Mouse (Mus musculus) kidney, postnatal 0 days (tissue): ENCODE data around the gene Riox1. TPM values are rescaled to one million over a fixed set of nuclear protein-coding genes. Genes with fewer than 3 reads are reported as not detected.
A peak's percentile ranks its signal among the peaks of the same experiment; 100 is the strongest.
"Not testable (repeated sequence)": the region's sequence is repeated elsewhere in the genome, so short reads cannot be mapped to it uniquely, and the experiment has no call there.

Experiments
- ATAC-seq: fragments of 200-750 bp; cut with Nextera tagmentation; replicated peaks from 2 replicates; pipeline ENCODE4 v1.8.0; 2017; ENCODE audit warnings: low read depth, moderate number of reproducible peaks, moderate TSS enrichment, moderate library complexity; ENCODE audit not compliant: low FRiP score
- DNase-seq: peaks from one replicate; pipeline ENCODE4 v3.0.0-alpha.2; 2016; ENCODE audit warnings: low spot score
- H3K27ac ChIP-seq: fragments of 300-500 bp; sonication (generic); 2 replicates; pipeline ENCODE4 v1.5.1; 2014; ENCODE audit warnings: mild to moderate bottlenecking
- H3K27me3 ChIP-seq: fragments of 300-500 bp; sonication (generic); 2 replicates; pipeline ENCODE4 v1.6.1; 2014; ENCODE audit warnings: low read length, mixed read lengths; ENCODE audit not compliant: insufficient read depth
- H3K36me3 ChIP-seq: fragments of 300-500 bp; sonication (generic); 2 replicates; pipeline ENCODE4 v1.6.1; 2014; ENCODE audit warnings: low read length, mixed read lengths; ENCODE audit not compliant: insufficient read depth
- H3K4me1 ChIP-seq: fragments of 300-500 bp; sonication (generic); replicated peaks from 2 replicates; pipeline ENCODE4 v1.6.1; 2014; ENCODE audit warnings: antibody characterized with exemption, low read length, mixed read lengths; ENCODE audit not compliant: insufficient read depth
- H3K4me2 ChIP-seq: fragments of 300-500 bp; sonication (generic); 2 replicates; pipeline ENCODE4 v1.6.1; 2014; ENCODE audit warnings: mild to moderate bottlenecking, low read length, moderate library complexity, mixed read lengths
- H3K4me3 ChIP-seq: fragments of 300-500 bp; sonication (generic); replicated peaks from 2 replicates; pipeline ENCODE4 v1.5.1; 2014; ENCODE audit warnings: low read depth, low read length
- H3K9ac ChIP-seq: fragments of 300-500 bp; sonication (generic); 2 replicates; pipeline ENCODE4 v1.6.1; 2014; ENCODE audit warnings: low read depth, low read length
- H3K9me3 ChIP-seq: fragments of 300-500 bp; sonication (generic); replicated peaks from 2 replicates; pipeline ENCODE4 v1.6.1; 2016; ENCODE audit warnings: low read length, inconsistent platforms, mixed read lengths
- CTCF ChIP-seq: IDR thresholded peaks from 2 replicates; pipeline ENCODE4 v1.5.1; 2016; ENCODE audit warnings: antibody characterized with exemption, low read depth, mild to moderate bottlenecking, moderate library complexity
- WGBS: fragments of 180-500 bp; shearing (Covaris S2); extraction: QIAGEN DNeasy Blood & Tissue Kit; methylation state at CpG from one replicate; pipeline ENCODE4 v1.1.7; 2014; 5-methylcytosine and 5-hydroxymethylcytosine counted together
- polyA plus RNA-seq: library from polyadenylated mRNA; unstranded; fragments of >200 nt; fragmentation: Nextera tagmentation; extraction: Ambion mirVana; gene quantifications from 2 replicates; pipeline ENCODE4 v1.2.1, GENCODE M21; 2015

Riox1 gene
- polyA plus RNA-seq, 1 experiment from 2014 or later: 13.0 TPM

GRCm38 (mm10) chr12:83987583-83988441 is 37.4 kb downstream of the Riox1 start, which contains the start of gene Acot2:
Acot2 (plus strand) TSS chr12:83987861.
- whole genome bisulfite sequencing: under 1% methylated on average over 79 of the region's 80 CpGs
- Histone ChIP-seq H3K4me2 (peak within 1 kb of the TSS; percentile 67), H3K9me3 (no peaks in the 10 kb centered on the region), H3K4me1 (0 out of 2 replicates have a peak, but pooled peaks cover 5% of the 10 kb centered on the region), H3K36me3 (no peaks in the 10 kb centered on the region), H3K27me3 (no peaks in the 10 kb centered on the region), H3K9ac (peak within 1 kb of the TSS; percentile 92), H3K4me3 (peak within 1 kb of the TSS; percentile 60), H3K27ac (peak within 1 kb of the TSS; percentile 98)
- DNase-seq (peak; percentile 97), ATAC-seq (peak; percentile 88)
- TF ChIP-seq CTCF: peak; percentile 71

GRCm38 (mm10) chr12:83988483-83988882 is 38.1 kb downstream of the Riox1 start:
- no peak for TF ChIP-seq CTCF
- WGBS: 55% methylated on average over 4 of the region's 4 CpGs
- Histone ChIP-seq H3K4me1 (0 out of 2 replicates have a peak, but pooled peaks cover 5% of the 10 kb centered on the region), H3K9ac (peak overlapping the region; percentile 92), H3K9me3 (no peaks in the 10 kb centered on the region), H3K36me3 (0 out of 2 replicates have a peak, but pooled peaks cover 4% of the 10 kb centered on the region), H3K4me2 (peak overlapping the region; percentile 67), H3K27me3 (no peaks in the 10 kb centered on the region), H3K4me3 (peak overlapping the region; percentile 60), H3K27ac (peak overlapping the region; percentile 98)
- ATAC-seq (peak; percentile 27; the same call in 1 of the 2 replicates), DNase-seq (no peak)

- no peak overlapping the region for H3K9ac ChIP-seq
- no peak for ATAC-seq
- H3K4me2 ChIP-seq: no peak overlapping the region
- no peak overlapping the region for H3K4me3 ChIP-seq
- H3K36me3 ChIP-seq: 0 out of 2 replicates have a peak, but pooled peaks cover 5% of the 10 kb centered on the region
- no peaks in the 10 kb centered on the region for H3K9me3 ChIP-seq
- 0 out of 2 replicates have a peak, but pooled peaks cover 5% of the 10 kb centered on the region for H3K4me1 ChIP-seq
- no peak for DNase-seq
- 99% methylated on average over 4 of the region's 4 CpGs for WGBS
- 0 out of 2 replicates have a peak, but pooled peaks have one; percentile 32 for TF ChIP-seq CTCF
- H3K27me3 ChIP-seq: no peaks in the 10 kb centered on the region
- H3K27ac ChIP-seq: no peak overlapping the region
These were observed 39.0 kb downstream of the Riox1 start for GRCm38 (mm10) chr12:83989378-83989777.

- TF ChIP-seq CTCF: no peak
- peaks cover 3% of the 10 kb centered on the region; the same call in 1 of the 2 replicates for H3K9me3 ChIP-seq
- H3K9ac ChIP-seq: no peak overlapping the region
- H3K4me1 ChIP-seq: no peaks in the 10 kb centered on the region
- 0 out of 2 replicates have a peak, but pooled peaks cover 5% of the 10 kb centered on the region for H3K36me3 ChIP-seq
- ATAC-seq (no peak), DNase-seq (no peak)
- no peak overlapping the region for H3K4me3 ChIP-seq
- H3K27me3 ChIP-seq: no peaks in the 10 kb centered on the region
- no peak overlapping the region for H3K4me2 ChIP-seq
- no peak overlapping the region for H3K27ac ChIP-seq
- WGBS: 49% methylated on average over 2 of the region's 2 CpGs
These were observed 46.8 kb downstream of the Riox1 start for GRCm38 (mm10) chr12:83997221-83997620.

- ATAC-seq (no peak; the same call in 1 of the 2 replicates), DNase-seq (peak; percentile 60)
- Histone ChIP-seq H3K9ac (no peak overlapping the region), H3K36me3 (0 out of 2 replicates have a peak, but pooled peaks cover under 1% of the 10 kb centered on the region), H3K4me3 (no peak overlapping the region), H3K27ac (peak overlapping the region; percentile 39; the same call in 1 of the 2 replicates), H3K27me3 (no peaks in the 10 kb centered on the region), H3K4me1 (no peaks in the 10 kb centered on the region), H3K4me2 (no peak overlapping the region), H3K9me3 (peaks cover 3% of the 10 kb centered on the region; the same call in 1 of the 2 replicates)
- 34% methylated on average over 11 of the region's 11 CpGs for WGBS
- no peak for TF ChIP-seq CTCF
These were observed 48.1 kb downstream of the Riox1 start for GRCm38 (mm10) chr12:83998341-83999107.

- ATAC-seq (peak; percentile 83), DNase-seq (peak; percentile 55)
- 0 out of 2 replicates have a peak overlapping the region, but pooled peaks have one; percentile 22 for H3K27ac ChIP-seq
- not testable (repeated sequence) for H3K4me3 ChIP-seq, H3K27me3 ChIP-seq, H3K4me1 ChIP-seq, H3K36me3 ChIP-seq, H3K4me2 ChIP-seq, H3K9ac ChIP-seq, H3K9me3 ChIP-seq
- 27% methylated on average over 8 of the region's 8 CpGs for whole genome bisulfite sequencing
These were observed 48.8 kb downstream of the Riox1 start for GRCm38 (mm10) chr12:83999237-83999636.
